Mouse (Mus musculus) ES-E14 (cell line): ENCODE measurements at regions not wholly inside any gene's neighbourhood (a gene's known extent, or its start where the extent isn't known, plus 50 kb on each side); places are given as distances from the start of the nearest gene placed in this dataset.

Experiments used
- CHD2 ChIP-seq: IDR thresholded peaks from 2 replicates; pipeline ENCODE4 v1.6.1; 2014; ENCODE audit warnings: mild to moderate bottlenecking, low read depth, low read length, inconsistent platforms
- HCFC1 ChIP-seq: IDR thresholded peaks from 2 replicates; pipeline ENCODE4 v1.6.1; 2012; ENCODE audit warnings: low read length, inconsistent platforms, borderline replicate concordance; ENCODE audit not compliant: insufficient read depth
- MAFK ChIP-seq: IDR thresholded peaks from 2 replicates; pipeline ENCODE4 v1.6.1; 2014; ENCODE audit warnings: mild to moderate bottlenecking, low read depth, low read length, inconsistent platforms; ENCODE audit not compliant: insufficient read depth
- ZC3H11A ChIP-seq: IDR thresholded peaks from 2 replicates; pipeline ENCODE4 v1.6.1; 2012; ENCODE audit warnings: low read depth, mild to moderate bottlenecking, inconsistent platforms, low read length, borderline replicate concordance
- ZNF384 ChIP-seq: IDR thresholded peaks from 2 replicates; pipeline ENCODE4 v1.6.1; 2012; ENCODE audit warnings: low read depth, low read length, inconsistent platforms

DNA sequence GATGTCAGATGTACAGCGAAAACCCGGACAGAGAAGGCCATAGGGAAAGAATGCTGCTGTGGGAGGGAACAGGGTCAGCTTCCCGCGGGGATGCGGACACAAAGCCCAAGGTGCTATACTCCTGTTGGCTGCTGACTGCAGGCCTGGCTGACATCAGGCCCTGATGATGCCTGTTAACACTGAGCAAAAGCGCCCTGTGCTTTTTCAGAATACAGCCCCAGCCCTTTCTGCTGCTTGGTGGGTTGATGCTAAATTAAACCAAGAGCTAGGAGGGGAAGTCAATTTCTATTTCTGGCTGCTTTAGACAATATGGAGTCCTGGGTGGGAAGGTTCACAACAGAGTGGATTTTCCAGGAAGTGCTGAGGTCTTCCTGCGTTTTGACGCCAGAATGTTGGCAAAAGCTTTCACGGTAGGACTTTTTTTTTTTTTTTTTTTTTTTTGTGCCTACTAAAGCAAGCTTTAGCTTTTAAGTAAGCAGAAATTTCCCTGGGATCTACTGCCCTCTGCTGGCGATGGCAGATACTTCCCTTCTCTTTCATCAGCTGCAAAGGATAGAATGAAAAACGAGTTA is 302.2 kb upstream of the Arglu1 start:
- TF ChIP-seq MAFK (no peak), ZC3H11A (peak; percentile 68; the same call in 1 of the 2 replicates), HCFC1 (no peak), CHD2 (no peak), ZNF384 (peak; percentile 96)
